Mouse (Mus musculus): ENCODE measurements around the gene Bcl7b. TPM values are rescaled to one million over a fixed set of nuclear protein-coding genes. Genes with fewer than 3 reads are reported as not detected.

Gene Bcl7b
- 19.9 and 22.0 TPM in 2 replicates for polyA plus RNA-seq (2012; rRNA removed)

DNA sequence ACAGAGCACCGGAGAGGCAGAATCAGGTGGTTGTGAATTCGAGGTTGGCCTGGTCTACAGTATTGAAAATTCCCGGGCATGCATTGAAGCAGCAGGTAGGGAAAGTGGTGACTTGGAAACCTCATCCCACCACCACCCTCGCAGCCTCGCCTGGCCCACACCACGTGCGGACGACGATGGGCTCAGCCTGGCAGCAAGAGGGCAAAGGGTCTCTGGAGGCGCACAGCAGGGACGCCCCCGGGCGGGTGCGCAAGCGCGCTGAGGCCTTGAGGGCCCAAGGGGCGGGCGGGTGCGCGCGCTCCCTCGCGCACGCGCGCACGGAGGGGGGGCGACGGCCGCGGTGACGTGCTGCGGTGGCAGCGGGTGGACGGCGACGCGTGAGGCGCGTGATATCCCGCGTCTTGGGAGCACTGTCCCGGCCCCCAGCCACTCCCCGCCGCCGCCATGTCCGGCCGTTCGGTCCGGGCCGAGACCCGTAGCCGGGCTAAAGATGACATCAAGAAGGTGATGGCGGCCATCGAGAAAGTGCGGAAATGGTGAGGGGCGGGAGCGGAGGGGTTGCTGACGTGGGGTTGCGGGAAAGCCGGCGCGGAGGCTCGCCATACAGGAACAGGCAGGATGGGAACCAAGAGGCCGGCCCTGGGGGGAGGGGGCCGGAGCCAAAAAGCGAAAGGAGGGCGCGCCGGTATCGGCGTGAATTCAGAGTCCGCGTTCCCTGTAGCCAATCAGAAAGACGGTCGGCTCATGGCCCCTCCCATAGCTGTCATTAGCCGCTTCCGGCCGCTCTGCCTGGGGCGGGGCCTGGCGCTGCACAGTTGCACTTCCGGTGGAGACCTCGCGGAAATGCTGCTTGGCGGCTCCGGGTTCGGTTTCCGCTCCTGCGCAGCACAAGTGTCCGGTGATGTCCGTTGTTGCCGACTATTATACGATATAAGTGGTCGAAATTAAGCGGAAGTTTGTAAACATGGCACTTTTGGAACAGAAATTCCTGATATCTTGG lies at the start of gene Bcl7b:
Gene Bcl7b, plus strand, starts transcription at position 221 of the 1,000 bp plus-strand sequence.

DNA sequence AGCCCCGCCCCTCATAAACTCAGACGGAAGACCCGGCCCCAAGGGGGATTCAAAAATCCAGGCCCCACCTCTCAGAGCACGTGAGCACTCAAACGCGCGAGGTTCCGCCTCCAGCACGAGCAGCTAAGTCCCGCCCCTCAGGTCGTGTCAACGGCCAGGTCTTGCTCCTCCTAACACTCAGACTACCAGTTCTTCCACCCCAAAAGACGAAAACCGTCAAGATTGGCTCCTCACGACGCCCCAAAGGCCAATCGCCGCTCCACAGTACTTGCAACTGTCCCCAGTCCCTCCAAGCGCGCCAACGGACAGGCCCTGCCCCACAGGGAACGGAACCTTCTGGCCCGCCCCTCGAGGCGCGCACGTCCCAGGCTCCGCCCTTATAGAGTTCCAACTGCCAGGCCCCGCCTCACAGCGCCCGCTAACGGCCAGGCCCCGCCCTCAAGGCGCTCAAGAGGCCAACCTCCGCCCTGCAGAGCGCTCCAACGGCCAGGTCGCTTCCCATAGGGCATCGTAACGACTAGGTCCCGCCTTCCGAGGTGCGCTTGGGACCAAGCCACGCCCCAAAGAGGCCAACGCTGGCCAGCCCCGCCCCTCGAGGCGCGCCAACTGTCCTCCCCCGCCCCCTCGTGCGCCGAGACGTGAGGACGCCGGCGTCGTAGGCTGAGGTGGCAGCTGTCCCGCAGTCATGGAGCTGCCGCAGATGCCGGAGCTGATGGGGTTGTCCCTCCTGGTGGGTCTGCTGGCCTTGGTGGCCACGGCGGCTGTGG lies 18.8 kb upstream of the Bcl7b start, which contains the start of gene Tbl2:
Gene Tbl2, plus strand, starts transcription at position 605 of the 767 bp plus-strand sequence.

DNA sequence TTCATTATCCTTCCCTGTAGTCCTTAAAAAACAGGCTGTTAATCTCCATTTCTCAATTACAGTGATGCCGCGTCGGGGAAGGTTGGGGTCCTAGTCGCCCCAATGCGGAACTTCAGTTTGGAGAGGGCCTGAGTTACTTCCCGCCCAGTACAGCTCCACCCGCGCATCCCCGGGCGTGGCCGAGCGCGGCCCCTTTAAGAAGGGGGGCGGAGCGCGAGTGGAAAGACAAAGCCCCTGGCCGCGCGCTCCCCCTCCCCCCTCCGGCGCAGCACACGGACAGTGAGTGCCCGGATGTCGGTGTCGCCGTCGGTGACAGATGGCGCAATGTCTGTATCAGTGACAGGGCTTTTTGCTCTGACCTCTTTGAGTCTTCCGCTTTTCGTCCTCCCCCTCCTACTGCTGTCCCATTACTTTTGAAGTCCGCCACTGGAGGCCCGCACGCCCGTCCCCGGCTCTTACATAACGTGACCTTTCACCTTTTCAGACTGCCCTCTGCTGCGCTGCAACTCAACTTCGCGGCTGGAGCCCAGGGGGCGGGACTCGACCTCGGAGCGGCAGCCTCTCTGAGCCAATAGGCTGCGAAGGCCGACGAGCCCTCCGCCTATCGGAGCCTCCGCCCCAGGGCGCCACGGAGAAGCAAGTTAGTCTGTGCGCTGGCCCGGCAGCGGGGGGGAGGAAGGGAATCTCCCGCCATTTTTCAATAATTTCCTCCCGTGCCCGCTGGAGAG lies 18.7 kb downstream of the Bcl7b start, which contains the start of gene Baz1b:
Gene Baz1b, plus strand, starts transcription at position 644 of the 728 bp plus-strand sequence.

Other genes starting within 250 kb of the Bcl7b start
- 6.1 and 12.3 TPM in 2 replicates for gene Mettl27, start 235.9 kb upstream of the Bcl7b start, polyA plus RNA-seq (2012; rRNA removed)
- gene Cldn4, start 221.3 kb upstream of the Bcl7b start, polyA plus RNA-seq (2012; rRNA removed) = 3.0 and 6.3 TPM in 2 replicates
- 1.2 and 2.8 TPM in 2 replicates for gene Cldn3, start 182.1 kb upstream of the Bcl7b start, polyA plus RNA-seq (2012; rRNA removed)
- 34.8 and 49.6 TPM in 2 replicates for gene Abhd11, start 159.1 kb upstream of the Bcl7b start, polyA plus RNA-seq (2012; rRNA removed)
- 32.9 and 37.0 TPM in 2 replicates for gene Stx1a, start 144.8 kb upstream of the Bcl7b start, polyA plus RNA-seq (2012; rRNA removed)
- gene Dnajc30, start 104.1 kb upstream of the Bcl7b start, polyA plus RNA-seq (2012; rRNA removed) = 16.1 and 22.3 TPM in 2 replicates
- 110 and 175 TPM in 2 replicates for gene Bud23, start 103.3 kb upstream of the Bcl7b start, polyA plus RNA-seq (2012; rRNA removed)
- 20.8 and 26.8 TPM in 2 replicates for gene Vps37d, start 90.0 kb upstream of the Bcl7b start, polyA plus RNA-seq (2012; rRNA removed)
- gene Mlxipl, start 78.4 kb upstream of the Bcl7b start, polyA plus RNA-seq (2012; rRNA removed) = 3.9 and 4.3 TPM in 2 replicates
- 18.3 and 18.7 TPM in 2 replicates for gene Tbl2, start 18.6 kb upstream of the Bcl7b start, polyA plus RNA-seq (2012; rRNA removed)
- gene Baz1b, start 19.0 kb downstream of the Bcl7b start, polyA plus RNA-seq (2012; rRNA removed) = 107 and 146 TPM in 2 replicates
- 9.1 and 9.6 TPM in 2 replicates for gene Fzd9, start 82.9 kb downstream of the Bcl7b start, polyA plus RNA-seq (2012; rRNA removed)
- gene Fkbp6, start 181.8 kb downstream of the Bcl7b start, polyA plus RNA-seq (2012; rRNA removed) = 0.08 and 0.31 TPM in 2 replicates
- gene Trim50, start 185.0 kb downstream of the Bcl7b start, polyA plus RNA-seq (2012; rRNA removed) = not detected in 2 replicates
- gene Nsun5, start 201.7 kb downstream of the Bcl7b start, polyA plus RNA-seq (2012; rRNA removed) = 29.4 and 38.3 TPM in 2 replicates
- 28.3 and 43.1 TPM in 2 replicates for gene Pom121, start 226.3 kb downstream of the Bcl7b start, polyA plus RNA-seq (2012; rRNA removed)